Mouse (Mus musculus) lung, postnatal 4 days (tissue): ENCODE data around the gene Card19.
A peak's percentile ranks its signal among the peaks of the same experiment; 100 is the strongest.

Source experiments
- DNase-seq, 2 experiments: peaks; one replicate each; pipeline ENCODE4 v3.0.0; 2021

Card19 gene

DNA sequence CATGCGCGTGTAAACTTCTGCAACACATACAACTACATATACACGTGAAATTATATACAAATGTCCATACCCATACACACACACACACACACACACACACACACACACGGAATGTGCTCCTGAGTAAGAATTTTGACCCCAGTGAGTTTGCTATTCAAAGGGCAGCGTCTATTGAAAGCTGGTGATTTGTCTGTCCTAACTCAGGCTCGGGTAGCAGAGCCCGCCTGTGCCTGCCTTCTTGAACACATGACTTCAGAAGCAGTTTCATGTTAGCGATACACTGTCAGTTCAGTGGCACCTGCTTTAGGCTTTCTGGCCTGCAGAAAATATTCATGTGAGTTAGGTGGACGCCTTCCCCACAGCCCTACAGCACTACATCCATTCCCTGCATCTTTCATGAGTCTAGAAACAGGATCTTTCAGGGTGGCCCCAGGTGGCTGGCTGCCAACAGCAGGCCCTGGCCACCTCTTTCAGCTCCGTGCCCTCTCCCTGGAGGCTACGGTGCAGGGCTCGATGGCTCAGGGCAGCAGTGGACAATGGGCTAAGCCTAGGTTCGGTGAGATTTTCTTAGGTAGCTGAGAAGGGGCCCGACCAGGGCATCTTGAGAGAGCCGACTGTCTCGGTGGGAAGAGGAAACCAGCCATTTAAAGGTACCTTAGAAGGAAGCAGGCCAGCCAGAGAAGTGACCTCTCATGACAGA is 23.5 kb downstream of the Card19 start:
- no peak for DNase-seq

DNA sequence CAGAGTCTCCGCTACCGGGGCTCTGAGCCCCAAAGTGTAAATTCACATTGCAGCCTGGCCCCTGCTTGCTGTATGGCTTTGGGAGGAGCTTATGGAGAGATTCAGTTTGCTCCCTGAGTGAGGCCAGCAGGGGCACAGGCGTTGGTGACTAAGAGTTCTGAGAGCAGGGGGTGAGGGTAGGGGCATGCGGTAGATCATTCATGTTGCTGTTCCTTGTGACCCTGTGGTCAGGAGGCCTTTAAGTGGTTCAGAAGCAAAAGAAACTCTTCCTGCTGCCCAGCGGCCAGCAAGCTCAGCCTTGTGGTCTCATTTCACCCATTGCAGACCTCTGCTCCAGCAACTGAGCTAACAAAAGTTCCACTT is 24.2 kb downstream of the Card19 start:
- DNase-seq = no peak

DNA sequence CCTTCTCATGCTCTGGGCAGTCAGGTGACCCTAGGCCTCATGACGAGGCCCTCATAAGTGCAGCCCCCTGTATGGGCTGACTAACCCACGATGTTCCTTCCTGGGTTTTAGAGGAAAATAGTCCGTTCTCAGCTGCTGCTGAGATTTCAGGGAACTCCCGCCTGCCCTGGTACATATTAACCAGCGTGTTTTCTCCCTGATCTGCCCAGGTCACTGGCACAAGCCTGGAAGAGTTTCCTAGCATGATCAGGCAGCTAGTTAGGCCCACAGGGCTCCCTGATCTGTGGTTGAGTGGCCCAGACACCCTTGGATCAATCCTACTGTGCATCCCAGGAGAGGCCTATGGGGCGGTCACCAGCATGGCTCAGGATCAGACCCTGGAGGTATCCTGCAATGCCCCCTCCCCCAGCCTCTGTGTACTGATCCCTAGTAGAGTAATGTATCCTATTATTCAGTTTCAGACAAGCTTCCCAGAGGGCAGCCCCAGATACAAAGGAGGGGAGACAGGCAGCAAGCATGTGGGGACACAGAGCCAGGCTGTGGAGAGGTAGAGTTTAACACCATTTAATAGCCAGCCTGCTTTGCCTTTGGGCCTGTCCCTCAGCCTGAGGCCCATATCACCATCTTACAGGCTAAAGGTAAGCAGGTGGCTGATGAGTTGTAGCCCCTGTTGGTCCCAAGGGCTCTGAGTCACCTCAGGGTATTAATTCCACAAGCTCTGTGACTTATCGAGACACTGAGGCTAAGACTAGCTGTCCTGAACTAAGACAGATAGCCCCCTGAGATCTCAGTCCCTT is 24.8 kb downstream of the Card19 start:
- no peak for DNase-seq

DNA sequence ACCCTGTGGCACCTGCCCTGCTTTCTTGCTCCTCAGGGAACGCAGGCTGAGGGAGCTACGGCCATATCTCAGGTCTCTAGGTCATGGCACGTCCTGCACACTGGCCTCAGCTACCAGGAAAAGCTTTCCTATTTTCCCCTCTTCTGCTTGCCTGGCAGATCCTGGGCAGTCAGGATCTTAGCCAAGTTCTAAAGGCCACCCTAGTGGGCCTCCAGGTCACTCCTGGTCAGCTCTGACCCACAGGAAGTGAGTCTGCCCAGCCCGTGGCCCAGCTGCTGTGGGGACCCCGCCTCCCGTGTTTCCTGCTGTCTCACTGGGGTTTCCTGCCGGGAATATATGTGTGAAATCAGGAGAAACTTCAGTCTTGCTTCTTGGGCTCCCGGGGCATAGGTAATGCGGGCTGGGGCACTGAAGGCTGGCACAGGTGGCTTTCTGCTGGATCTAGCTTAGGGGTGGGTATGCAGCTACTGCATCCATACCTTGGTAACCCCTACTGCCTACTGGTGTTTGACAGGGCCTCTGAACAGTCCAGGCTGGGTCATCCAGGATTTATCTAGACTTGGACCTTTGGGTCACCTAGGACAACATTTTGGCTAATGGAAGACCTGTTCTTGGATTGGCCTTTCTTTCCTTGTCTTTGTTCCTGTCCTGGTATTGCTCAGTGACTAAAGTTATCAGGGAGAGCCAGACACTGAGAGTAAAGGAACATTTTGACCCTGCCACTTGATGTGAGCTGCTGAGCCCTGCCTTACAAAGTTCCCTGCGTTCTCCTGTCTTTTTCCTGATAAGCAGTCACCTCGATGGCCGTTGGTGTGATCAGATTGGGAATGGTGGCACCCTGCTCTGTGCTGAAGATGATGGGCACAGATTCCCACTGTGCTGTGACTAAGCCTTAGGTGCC is 25.6 kb downstream of the Card19 start:
- DNase-seq = peak; percentile 68 to 81

DNA sequence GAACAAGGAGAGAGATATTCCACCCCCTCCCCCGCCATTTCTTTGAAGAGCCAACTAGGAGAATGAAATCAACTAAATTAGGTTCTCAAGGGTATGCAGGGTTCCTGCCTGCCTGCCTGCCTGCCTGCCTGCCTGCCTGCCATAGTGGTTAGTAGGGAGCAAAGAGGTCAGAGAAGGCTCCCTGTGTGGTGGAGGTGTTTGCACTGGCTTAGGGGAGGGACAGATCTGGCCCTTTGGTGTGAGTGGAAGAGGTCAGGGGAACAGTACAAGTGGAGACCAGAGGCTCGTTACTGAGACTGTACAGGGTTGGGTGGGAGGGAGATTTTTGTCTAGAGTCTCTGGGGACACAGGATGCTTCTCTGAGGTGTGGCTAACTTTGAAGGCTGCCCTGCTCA is 26.9 kb downstream of the Card19 start:
- DNase-seq = no peak

DNA sequence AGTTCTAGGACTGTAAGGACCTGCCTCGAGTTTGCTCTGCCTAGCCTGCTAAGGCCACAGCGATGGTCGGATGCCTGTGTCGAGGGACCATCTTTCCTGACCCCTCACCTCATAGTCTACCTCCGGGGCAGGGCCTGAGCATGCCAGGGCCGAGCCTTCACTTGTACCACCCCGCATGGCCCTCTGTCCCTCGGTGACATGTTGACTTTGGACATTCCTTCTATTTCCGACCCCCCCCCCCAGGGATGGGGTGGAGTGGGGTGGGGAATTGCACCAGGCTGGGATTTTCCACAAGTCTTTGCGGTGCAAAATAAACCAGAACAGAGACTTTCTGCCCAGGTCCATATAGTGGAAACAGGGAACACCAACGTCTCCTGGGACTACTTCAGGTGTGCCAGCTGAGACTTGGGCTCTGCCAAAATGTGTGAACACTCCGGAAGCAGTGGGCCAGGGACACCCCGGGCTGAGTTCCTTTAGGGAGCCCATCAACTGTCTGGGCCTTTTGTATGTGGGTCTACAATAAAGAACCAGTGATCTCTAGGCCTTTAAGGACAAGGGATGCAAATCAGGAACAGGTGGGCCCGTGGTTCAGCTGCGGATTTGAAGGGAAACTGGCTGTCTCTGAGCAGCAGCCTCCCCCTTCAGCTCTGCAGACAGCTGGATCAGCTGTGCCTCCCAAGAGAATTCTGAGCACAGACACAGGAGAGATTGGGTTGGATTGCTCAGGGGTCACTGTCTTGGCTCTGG is 27.4 kb downstream of the Card19 start:
- no peak for DNase-seq

DNA sequence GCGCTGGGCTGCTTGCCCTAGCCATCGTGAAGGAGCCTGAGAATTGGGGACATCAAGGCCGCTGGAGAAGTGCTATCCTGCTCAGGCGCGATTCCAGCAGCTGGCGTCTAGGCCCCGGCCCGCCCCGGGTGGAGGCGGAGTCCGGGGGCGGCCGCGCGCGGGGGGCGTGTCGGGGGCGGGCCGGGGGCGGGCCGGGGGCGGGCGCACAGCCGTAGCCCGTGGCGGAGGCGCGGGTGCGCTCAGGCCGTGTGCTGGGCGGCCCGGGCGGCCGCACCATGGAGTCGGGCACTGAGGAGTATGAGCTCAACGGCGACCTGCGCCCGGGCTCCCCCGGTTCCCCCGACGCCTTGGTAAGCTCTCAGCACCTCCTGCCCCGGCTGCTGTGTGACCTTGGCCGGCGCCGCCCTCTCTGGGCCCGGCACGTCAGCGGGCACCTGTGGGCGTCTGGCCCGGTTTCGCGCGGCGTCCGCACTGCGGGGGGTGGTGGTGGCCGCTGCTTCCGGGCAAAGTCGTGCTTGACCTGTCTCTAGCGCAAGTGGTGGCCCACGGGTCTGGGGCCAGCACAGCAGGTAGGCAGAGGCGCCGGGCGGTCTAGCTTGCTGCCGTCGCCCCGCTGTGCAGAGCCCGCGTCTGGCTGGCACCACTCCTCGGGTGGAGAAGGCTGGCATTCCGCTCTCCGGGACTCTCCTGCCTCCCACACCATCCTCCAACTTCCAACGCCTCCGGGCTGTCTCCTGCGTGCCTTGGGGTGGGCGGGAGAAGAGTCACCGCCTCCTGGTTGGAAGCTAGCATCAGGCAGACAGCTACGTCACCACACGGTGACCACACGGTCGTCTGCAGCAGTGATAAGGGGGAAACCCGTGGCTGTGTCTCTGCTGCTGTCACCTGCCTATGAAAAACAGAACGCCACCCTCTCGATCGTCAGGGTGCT is 28.3 kb downstream of the Card19 start, which contains the start of gene Ninj1:
Gene Ninj1, plus strand, starts transcription at position 198 of the 931 bp plus-strand sequence.
- peak; percentile 86 to 90 for DNase-seq

DNA sequence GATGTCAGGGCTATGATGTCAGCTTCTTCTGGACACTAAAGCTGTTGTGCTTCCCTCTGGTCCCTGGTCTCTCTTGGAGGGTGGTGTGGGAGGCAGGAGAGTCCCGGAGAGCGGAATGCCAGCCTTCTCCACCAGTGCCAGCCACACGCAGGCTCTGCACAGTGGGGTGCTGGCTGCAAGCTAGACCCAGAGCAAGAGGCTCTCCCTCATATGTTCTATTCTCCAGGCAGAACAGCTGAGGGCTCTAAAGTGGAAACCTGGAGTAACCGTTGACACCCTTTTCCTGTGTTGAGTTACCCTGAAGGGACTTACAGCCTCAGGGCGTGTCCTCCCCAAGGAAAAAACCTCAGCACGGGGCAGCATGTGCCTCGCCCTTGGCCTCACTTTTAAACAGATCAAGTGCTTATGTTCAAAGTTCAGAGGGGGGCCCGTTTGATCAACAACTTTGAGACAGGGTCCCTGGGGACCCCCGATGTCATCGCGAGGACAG is 29.0 kb downstream of the Card19 start:
- DNase-seq = no peak

DNA sequence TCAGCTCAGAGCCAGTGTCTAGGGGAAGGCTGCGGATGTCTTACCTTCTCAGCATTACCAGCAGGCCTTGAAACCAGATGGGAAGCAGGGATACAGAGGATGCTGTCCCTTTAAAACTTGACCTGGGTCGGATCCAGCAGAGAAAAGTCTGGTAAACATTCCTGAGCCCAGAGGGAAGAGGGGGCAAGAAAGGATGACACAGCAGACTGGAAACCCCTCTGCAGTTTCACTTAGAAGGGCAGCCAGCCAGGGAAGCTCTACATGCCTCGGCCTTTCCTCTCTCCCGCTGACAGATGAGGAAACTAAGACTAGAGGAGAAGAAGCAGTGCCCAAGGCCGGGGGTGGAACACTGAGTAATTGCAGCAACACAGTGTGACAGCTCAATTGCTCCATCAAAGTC is 32.2 kb downstream of the Card19 start:
- DNase-seq = no peak

DNA sequence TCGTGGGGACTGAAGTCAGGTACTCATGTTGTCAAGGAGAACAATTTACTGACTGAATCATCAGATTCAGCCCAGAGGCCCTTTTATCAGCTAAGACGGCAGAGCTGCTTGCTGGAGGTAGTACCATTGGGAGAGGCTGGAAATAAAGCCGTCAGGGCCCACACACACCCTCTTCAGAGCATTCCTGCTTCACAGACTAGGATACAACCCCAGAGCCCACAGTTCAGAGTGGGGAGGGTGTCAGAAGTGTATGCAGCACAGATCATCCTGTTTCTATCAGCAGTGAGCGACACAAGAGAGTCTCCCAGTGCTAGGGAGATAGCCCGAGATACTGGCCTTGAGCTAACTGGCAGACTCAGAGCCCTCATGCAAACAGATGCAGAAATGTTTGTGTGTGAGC is 32.7 kb downstream of the Card19 start:
- DNase-seq = no peak

DNA sequence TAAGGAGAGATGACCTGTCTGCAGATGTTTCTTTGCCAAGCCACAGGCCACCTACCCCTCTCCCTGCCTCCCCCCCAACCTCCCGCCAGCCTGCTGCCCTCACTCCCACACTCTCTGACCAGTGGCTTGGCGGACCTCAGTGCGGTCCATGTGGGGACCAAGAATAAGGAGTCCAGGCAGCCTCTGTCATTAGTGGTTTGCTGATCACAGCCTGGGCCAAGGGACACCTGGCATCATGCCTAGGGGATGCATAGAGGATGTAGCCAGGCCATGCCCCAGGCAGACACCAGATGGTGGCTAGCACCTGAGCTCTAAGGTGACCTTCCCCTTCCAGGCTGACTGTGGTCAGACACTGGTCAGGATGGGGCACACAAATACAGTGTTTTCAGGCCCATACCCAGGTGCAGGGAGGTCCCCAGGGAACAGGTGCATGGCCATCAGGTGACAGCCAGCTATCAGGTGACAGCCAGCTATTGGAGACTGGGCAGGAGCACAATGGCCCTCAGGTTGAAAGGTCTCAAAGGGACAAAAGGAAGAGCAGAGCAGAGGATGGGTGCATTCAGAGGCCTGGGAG is 34.3 kb downstream of the Card19 start:
- DNase-seq = peak in 1 of 2 experiments; percentile 21

DNA sequence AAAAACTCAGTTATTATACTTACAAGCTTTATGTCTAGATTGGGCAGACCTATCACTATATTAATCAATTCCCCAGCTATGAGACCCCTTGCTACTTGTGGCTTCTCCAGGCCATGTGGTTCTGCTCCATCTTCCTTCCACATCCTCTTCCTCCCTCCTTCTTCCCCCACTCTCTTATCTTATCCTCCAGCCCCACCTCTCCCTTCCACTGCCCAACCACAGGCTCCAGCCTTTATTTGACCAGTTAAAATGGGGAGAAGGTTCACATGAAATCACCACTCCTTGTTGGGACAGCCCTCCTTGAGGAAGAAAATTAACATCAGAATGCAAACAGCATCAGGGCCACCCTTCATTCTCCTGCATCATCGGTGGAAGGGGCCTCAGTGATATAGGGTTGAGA is 35.1 kb downstream of the Card19 start:
- DNase-seq = no peak

DNA sequence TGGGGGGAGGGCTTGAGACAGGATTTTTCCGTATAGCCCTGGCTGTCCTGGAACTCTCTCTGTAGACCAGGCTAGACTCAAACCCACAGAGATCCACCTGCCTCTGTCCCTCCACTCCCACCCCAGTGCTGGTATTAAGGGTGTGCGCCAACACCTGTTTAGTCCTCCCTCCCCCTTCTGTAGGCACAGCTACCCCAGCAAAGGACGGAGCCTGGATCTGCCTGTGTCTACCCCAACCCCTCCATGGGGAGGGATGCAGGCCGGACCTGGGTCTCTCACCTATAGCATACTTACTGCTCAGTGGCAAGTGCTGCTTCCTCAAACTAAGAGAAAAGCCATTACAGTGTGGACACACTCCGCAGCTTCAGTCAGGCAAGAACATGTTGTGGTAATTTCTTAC is 35.6 kb downstream of the Card19 start:
- DNase-seq = peak in 1 of 2 experiments; percentile 16

DNA sequence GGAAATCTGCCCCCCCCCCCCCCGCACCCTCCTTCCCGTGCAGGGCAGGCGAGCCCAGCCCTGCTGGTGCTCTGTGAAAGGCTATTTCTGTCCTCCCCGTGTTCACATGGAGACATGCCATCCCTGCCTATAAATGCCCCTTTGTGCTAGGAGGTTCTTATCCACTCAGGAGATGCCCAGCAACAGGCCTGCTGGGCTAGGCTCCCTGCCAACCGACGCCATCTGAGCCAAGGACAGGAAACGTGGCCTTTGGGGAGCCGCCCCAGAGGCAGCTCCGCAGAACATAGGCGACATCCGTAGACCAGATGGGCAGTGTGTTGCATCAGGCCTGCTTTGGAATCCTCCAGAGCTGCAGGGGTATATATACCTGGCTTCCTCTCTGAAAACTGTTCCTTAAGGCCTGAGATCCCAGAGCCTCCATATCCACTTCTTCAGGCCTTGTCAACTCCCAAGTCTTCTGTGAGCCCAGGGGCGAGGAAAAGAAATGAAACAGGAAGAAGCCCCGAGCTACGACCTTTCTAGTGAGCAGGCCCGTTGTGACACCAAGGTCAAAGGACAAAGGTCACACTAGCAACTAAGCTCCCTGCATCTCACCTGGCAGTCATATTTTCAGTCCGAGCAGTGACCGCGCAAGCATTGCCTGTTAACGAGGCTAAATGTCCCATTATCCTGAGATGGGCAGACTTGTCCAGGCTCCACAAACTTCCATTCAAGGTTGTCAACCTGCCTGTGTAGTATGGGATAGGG is 36.8 kb downstream of the Card19 start:
- peak; percentile 79 to 88 for DNase-seq

DNA sequence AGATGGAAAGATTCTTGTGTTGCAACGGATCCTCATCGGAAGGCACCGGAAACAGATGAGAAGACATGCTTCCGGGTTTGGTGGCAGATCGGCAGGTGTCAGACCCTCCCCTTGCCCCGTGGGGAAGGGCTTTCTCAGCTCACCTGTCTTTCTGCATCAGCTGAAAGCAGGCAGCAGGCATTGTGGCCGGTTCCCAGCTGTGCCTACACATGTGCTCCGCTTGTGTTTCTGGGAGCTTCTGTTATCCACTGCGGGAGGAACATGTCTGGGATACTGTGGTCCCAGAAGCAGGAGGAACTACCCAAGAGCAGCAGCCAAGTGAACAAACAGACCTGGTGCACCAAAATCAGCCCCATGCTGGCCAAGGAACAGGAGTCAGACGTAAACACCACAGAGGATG is 40.3 kb downstream of the Card19 start:
- DNase-seq = no peak

DNA sequence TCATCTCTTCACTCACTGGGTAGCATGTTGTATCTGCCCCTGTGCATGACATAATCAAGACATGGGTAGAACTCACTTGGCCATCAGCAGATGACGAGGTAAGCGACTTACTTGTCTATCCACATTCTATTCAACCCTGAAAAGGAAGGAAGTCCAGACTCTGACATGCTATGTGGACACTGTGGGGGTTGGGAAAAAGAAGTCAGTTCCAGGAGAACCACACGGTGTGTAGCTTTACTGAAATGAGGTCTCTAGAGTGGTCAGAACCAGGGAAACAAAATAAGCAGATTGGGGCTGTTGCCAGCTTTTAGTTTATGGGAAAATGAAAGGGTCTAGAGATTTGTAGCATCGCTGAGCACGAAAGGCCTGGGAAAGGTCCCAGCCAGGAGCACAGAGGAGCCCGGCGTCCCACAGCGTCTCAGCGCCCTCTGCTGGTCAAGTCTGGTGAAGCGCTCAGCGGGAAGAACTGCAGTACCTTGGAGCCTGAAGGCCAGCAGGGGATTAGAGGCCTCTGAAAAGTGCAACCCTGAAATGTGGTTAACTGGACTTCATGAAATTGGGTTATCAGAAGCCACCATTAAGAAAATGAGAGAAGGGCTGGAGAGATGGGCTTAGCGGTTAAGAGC is 42.8 kb downstream of the Card19 start:
- peak; percentile 84 to 93 for DNase-seq

DNA sequence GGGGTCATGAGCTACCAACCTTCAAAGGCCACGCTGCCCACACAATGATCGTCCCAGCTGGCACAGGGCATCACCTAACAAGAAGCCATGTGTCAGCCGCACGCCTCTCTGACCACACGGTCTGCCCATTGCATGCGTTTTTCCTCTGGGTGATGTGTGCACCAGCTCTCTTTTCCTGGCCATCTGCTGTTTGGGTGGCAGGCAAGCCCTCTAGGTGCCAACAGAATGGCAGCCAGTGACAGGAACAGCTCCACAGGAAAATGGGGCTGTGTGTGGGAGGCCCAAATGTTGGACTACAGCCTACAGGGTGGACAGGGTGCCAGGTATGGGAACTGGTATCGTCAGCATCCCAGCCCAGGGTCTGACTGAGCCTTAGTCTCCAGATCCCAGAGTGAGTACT is 43.5 kb downstream of the Card19 start:
- DNase-seq = no peak

DNA sequence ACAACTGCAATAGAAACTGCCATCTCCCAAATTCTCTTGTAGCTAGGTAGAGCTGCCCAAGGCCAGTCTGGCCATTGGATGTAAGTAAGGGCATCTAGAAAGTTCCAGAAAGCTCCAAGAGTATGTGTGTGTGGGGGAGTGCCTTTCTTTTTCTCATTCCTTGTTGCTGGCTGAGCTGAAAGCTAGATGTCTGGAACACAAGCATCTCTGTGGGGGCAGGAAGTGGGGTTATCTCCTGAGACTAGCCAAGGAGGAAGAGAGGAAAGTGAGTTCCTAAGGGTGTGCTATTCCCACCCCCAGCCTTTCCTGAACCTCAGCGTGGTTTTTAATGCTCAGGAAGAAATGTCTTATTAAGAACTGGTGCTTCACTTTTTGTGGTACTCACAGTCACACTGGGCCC is 44.1 kb downstream of the Card19 start:
- no peak for DNase-seq

DNA sequence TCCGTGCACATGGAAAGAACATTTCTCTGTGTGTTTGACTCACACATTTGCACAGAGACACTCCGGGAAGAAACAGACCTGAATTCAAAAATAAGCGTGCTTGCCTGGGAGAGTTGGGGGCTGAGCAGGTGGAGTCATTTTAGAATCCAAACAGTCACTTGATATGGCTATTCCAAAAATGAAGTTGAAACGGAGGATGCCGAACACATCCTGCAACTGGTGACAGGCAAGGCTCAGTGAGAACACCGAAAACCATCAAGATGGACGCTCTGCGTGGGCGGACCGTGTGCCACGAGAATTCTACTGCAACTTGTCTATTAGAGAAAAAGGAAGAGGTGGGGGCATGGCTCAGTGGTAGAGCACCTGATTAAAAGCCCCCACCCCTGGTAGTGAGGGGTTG is 45.2 kb downstream of the Card19 start:
- DNase-seq = no peak
